Mouse (Mus musculus) lung, adult 18-20 months (tissue): Measurements from ENCODE around the gene Ubap1.

ENCODE experiments used
- DNase-seq, 2 experiments: peaks; one replicate each; pipeline ENCODE4 v3.0.0; 2022; ENCODE audit warnings: mixed read lengths in 2 of 2

The Ubap1 gene

GRCm38 (mm10) chr4:41357154-41357553 is 8.4 kb downstream of the Ubap1 start:
- no peak for DNase-seq

GRCm38 (mm10) chr4:41358669-41359068 is 9.9 kb downstream of the Ubap1 start:
- no peak for DNase-seq

- peak; percentile 13 to 18 for DNase-seq
Measured at GRCm38 (mm10) chr4:41359358-41359757, 10.6 kb downstream of the Ubap1 start.

- DNase-seq = no peak
Measured at GRCm38 (mm10) chr4:41361059-41361458, 12.3 kb downstream of the Ubap1 start.

- DNase-seq = peak; percentile 25 to 41
Measured at GRCm38 (mm10) chr4:41368198-41368597, 19.4 kb downstream of the Ubap1 start.

- DNase-seq = peak; percentile 53 to 58
Measured at GRCm38 (mm10) chr4:41369702-41370437, 21.1 kb downstream of the Ubap1 start.

GRCm38 (mm10) chr4:41377567-41377966 is 28.8 kb downstream of the Ubap1 start:
- DNase-seq = no peak

GRCm38 (mm10) chr4:41381213-41381950 is 32.6 kb downstream of the Ubap1 start:
- DNase-seq = no peak

- no peak for DNase-seq
Measured at GRCm38 (mm10) chr4:41386412-41386975, 37.7 kb downstream of the Ubap1 start.

- DNase-seq = no peak
Measured at GRCm38 (mm10) chr4:41387755-41388469, 39.1 kb downstream of the Ubap1 start.

- DNase-seq = no peak
Measured at GRCm38 (mm10) chr4:41388616-41389015, 39.8 kb downstream of the Ubap1 start.

- no peak for DNase-seq
Measured at GRCm38 (mm10) chr4:41389240-41389639, 40.4 kb downstream of the Ubap1 start.

GRCm38 (mm10) chr4:41390122-41390521 is 41.3 kb downstream of the Ubap1 start:
- peak; percentile 72 to 77 for DNase-seq

GRCm38 (mm10) chr4:41391015-41391414 is 42.2 kb downstream of the Ubap1 start:
- no peak for DNase-seq

GRCm38 (mm10) chr4:41394651-41395050 is 45.9 kb downstream of the Ubap1 start:
- no peak for DNase-seq

GRCm38 (mm10) chr4:41398353-41398752 is 49.6 kb downstream of the Ubap1 start:
- peak; percentile 17 to 49 for DNase-seq

- DNase-seq = no peak
Measured at GRCm38 (mm10) chr4:41399904-41400303, 51.1 kb downstream of the Ubap1 start.

GRCm38 (mm10) chr4:41401167-41401566 is 52.4 kb downstream of the Ubap1 start:
- no peak for DNase-seq

GRCm38 (mm10) chr4:41401573-41401972 is 52.8 kb downstream of the Ubap1 start:
- DNase-seq = no peak

- no peak for DNase-seq
Measured at GRCm38 (mm10) chr4:41406597-41406996, 57.8 kb downstream of the Ubap1 start.

GRCm38 (mm10) chr4:41407353-41407752 is 58.6 kb downstream of the Ubap1 start:
- DNase-seq = no peak

GRCm38 (mm10) chr4:41409341-41409740 is 60.5 kb downstream of the Ubap1 start:
- no peak for DNase-seq

- no peak for DNase-seq
Measured at GRCm38 (mm10) chr4:41416966-41417365, 68.2 kb downstream of the Ubap1 start.
